Mouse (Mus musculus) heart, embryonic 10.5 days (tissue): ENCODE results near the gene Ecsit. TPM values are rescaled to one million over a fixed set of nuclear protein-coding genes. Genes with fewer than 3 reads are reported as not detected.

ENCODE experiments used
- DNase-seq: peaks from one replicate; pipeline ENCODE4 v3.0.0-alpha.2; 2017; ENCODE audit warnings: low spot score
- H3K27ac ChIP-seq: fragments of 300-500 bp; sonication (generic); 2 replicates; pipeline ENCODE4 v1.5.1; 2016; ENCODE audit warnings: mild to moderate bottlenecking
- H3K27me3 ChIP-seq: fragments of 300-500 bp; sonication (generic); 2 replicates; pipeline ENCODE4 v1.6.1; 2016; ENCODE audit warnings: mild to moderate bottlenecking; ENCODE audit not compliant: poor library complexity, insufficient read depth, severe bottlenecking
- H3K36me3 ChIP-seq: fragments of 300-500 bp; sonication (generic); 2 replicates; pipeline ENCODE4 v1.6.1; 2016; ENCODE audit warnings: mild to moderate bottlenecking, moderate library complexity
- H3K4me1 ChIP-seq: fragments of 300-500 bp; sonication (generic); 2 replicates; pipeline ENCODE4 v1.6.1; 2016; ENCODE audit warnings: mild to moderate bottlenecking
- H3K4me3 ChIP-seq: fragments of 300-500 bp; sonication (generic); 2 replicates; pipeline ENCODE4 v1.5.1; 2016; ENCODE audit warnings: mild to moderate bottlenecking, moderate library complexity
- H3K9me3 ChIP-seq: fragments of 300-500 bp; sonication (generic); 2 replicates; pipeline ENCODE4 v1.6.1; 2016; ENCODE audit warnings: mild to moderate bottlenecking, moderate library complexity
- WGBS: fragments of 180-500 bp; shearing (Covaris S2); methylation state at CpG from one replicate; pipeline ENCODE4 v1.1.7; 2016; 5-methylcytosine and 5-hydroxymethylcytosine counted together
- polyA plus RNA-seq: library from polyadenylated mRNA; unstranded; fragments of >200 nt; fragmentation: Nextera tagmentation; extraction: Ambion mirVana; gene quantifications from 2 replicates; pipeline ENCODE4 v1.2.1, GENCODE M21; 2016

Ecsit gene
- polyA plus RNA-seq, 1 experiment from 2014 or later = 58.4 TPM

DNA sequence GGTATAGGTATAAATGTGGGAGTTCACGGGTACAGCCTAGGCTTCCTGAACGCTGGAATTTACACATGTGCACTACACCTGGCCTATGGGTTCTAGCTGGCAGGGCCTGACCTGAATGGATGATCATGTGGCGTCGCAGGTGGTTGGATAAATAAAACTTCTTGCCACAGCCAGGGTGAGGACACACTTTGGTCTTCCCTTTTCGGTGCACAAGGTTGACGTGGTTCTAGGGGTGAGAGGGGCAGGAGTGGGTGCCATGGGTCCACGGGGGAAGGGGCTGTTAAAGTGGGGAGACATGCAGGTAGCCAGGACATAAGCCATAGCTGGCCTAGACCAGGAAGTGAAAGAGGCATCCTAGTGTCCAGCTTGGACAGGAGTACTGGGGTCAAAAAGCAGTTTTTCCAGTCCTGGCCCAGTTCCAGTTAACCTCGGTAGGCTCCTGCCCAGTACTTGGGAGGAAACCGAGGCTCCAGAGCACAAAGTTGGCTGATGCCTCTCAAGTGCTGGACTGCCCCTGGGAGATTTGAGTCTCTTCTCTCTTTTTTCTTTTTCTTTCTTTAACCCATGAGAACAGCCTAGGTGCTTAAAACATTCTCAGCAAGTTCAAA is 28.8 kb downstream of the Ecsit start:
- peaks cover 40% of the 10 kb centered on the region for H3K36me3 ChIP-seq
- no peak for DNase-seq
- WGBS = 72% methylated on average over 9 of the region's 9 CpGs

DNA sequence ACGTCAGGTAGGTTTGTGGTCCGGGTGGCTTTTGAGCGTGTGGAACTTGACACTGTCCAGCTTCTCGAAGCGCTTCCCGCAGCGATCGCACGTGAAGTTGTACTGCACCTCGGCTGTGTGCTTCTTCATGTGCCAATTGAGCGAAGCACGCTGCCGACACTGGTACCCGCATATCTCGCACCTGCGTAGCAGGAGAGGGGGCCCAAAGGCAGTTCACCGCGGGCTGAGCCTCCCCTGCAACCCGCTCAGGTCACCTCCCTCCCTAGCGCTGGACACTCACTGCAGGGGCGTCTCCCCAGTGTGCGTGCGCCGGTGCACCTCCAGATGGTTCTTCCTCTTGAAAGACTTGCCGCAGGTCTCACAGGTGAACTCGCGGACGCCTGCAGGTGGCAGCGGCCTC is 29.5 kb downstream of the Ecsit start:
- DNase-seq = no peak
- WGBS = 32% methylated on average over 29 of the region's 29 CpGs
- H3K4me3 ChIP-seq = no peak overlapping the region
- H3K9me3 ChIP-seq = no peaks in the 10 kb centered on the region
- H3K27me3 ChIP-seq = peaks cover 59% of the 10 kb centered on the region
- no peak overlapping the region for H3K27ac ChIP-seq
- peaks cover 34% of the 10 kb centered on the region for H3K36me3 ChIP-seq
- H3K4me1 ChIP-seq = peaks cover 23% of the 10 kb centered on the region

More for the DNA sequence above, 28.8 kb downstream of the Ecsit start:
- no peak overlapping the region for H3K27ac ChIP-seq
- H3K9me3 ChIP-seq = no peaks in the 10 kb centered on the region
- H3K4me3 ChIP-seq = no peak overlapping the region
- peaks cover 52% of the 10 kb centered on the region for H3K27me3 ChIP-seq
- peaks cover 16% of the 10 kb centered on the region for H3K4me1 ChIP-seq

GRCm38 (mm10) chr9:22054411-22055076 is 30.7 kb downstream of the Ecsit start:
- WGBS = 2% methylated on average over 32 of the region's 32 CpGs
- Histone ChIP-seq H3K4me3 (peak overlapping the region; percentile 27), H3K27ac (no peak overlapping the region), H3K36me3 (peaks cover 27% of the 10 kb centered on the region), H3K4me1 (peaks cover 35% of the 10 kb centered on the region), H3K9me3 (no peaks in the 10 kb centered on the region), H3K27me3 (peaks cover 71% of the 10 kb centered on the region)
- peak; percentile 89 for DNase-seq

- WGBS = 21% methylated on average over 6 of the region's 7 CpGs
- peaks cover 36% of the 10 kb centered on the region for H3K4me1 ChIP-seq
- H3K4me3 ChIP-seq = no peak overlapping the region
- H3K36me3 ChIP-seq = peaks cover 19% of the 10 kb centered on the region
- no peak for DNase-seq
- no peak overlapping the region for H3K27ac ChIP-seq
- H3K27me3 ChIP-seq = peaks cover 80% of the 10 kb centered on the region
- H3K9me3 ChIP-seq = no peaks in the 10 kb centered on the region
Measured at GRCm38 (mm10) chr9:22053657-22054056, 31.6 kb downstream of the Ecsit start.

- under 1% methylated on average over 28 of the region's 28 CpGs for WGBS
- Histone ChIP-seq H3K27ac (peak within 1 kb of the TSS; percentile 64; the same call in 1 of the 2 replicates), H3K4me1 (peaks cover 36% of the 10 kb centered on the region), H3K36me3 (peaks cover 2% of the 10 kb centered on the region), H3K4me3 (peak within 1 kb of the TSS; percentile 58), H3K9me3 (no peaks in the 10 kb centered on the region), H3K27me3 (peaks cover 83% of the 10 kb centered on the region)
- no peak for DNase-seq
Measured at GRCm38 (mm10) chr9:22051958-22052254, 33.3 kb downstream of the Ecsit start, which contains the start of gene Elavl3. Gene Elavl3, minus strand, starts transcription at chr9:22052023.

GRCm38 (mm10) chr9:22051161-22051957 is 33.9 kb downstream of the Ecsit start:
- H3K36me3 ChIP-seq = no peaks in the 10 kb centered on the region
- H3K9me3 ChIP-seq = no peaks in the 10 kb centered on the region
- DNase-seq = no peak
- 1% methylated on average over 67 of the region's 67 CpGs for WGBS
- H3K4me3 ChIP-seq = peak overlapping the region; percentile 58
- H3K27ac ChIP-seq = peak overlapping the region; percentile 64; the same call in 1 of the 2 replicates
- peaks cover 36% of the 10 kb centered on the region for H3K4me1 ChIP-seq
- peaks cover 79% of the 10 kb centered on the region for H3K27me3 ChIP-seq

DNA sequence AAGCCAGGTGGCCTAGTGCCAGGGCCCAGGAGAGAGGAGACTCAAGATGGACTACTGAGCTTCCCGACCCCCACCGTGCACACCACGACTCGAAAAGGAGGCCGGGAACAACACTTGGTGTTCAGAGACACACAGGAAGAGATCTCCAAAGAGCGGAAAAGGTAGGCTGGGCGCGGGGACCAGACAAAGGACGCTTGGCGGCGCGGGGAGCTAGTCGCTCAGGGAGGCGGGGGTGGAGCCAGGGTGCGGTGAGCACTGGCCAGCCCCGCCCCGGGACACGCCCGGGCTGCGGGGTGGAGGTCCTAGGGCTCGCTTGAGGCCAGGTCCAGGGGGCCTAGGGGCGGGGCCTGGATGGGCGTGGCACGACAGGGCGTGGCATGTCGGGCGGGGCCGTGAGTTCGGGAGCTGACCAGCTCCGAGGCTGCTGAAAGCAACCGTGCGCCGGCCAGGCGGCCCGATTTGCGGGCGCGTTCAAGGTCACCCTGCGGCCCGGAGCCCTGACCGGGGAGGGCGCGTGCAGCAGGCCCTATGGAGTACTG is 34.8 kb downstream of the Ecsit start:
- H3K9me3 ChIP-seq = no peaks in the 10 kb centered on the region
- WGBS = 2% methylated on average over 43 of the region's 43 CpGs
- peak overlapping the region; percentile 58 for H3K4me3 ChIP-seq
- H3K4me1 ChIP-seq = peaks cover 33% of the 10 kb centered on the region
- peaks cover 70% of the 10 kb centered on the region for H3K27me3 ChIP-seq
- peak; percentile 93 for DNase-seq
- no peaks in the 10 kb centered on the region for H3K36me3 ChIP-seq
- peak overlapping the region; percentile 64 for H3K27ac ChIP-seq

GRCm38 (mm10) chr9:22049721-22050270 is 35.4 kb downstream of the Ecsit start:
- Histone ChIP-seq H3K9me3 (no peaks in the 10 kb centered on the region), H3K4me1 (peaks cover 32% of the 10 kb centered on the region), H3K27ac (no peak overlapping the region), H3K27me3 (peaks cover 63% of the 10 kb centered on the region), H3K4me3 (0 out of 2 replicates have a peak overlapping the region, but pooled peaks have one; percentile 58), H3K36me3 (no peaks in the 10 kb centered on the region)
- DNase-seq = no peak
- 48% methylated on average over 4 of the region's 4 CpGs for WGBS

DNA sequence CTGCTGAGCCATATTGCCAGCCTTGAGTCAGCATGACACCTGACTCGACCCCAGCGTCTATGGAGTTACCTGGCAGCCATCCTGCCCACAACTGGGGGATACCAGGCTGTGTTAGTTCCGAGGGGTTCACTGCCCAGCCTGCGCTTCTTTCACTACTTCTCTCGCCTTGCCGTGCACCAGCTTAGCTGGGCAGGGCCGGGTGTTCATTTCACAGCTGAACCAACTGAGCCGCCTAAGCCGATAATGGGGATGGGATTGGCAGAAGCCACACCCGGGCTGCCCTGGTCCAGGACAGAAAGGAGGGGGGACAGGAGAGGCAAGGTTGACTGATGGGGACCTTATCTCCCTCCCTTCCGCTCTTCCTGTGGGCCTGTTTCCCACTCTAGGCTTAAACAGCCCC is 35.9 kb downstream of the Ecsit start:
- Histone ChIP-seq H3K27me3 (peaks cover 58% of the 10 kb centered on the region), H3K4me3 (no peak overlapping the region), H3K36me3 (no peaks in the 10 kb centered on the region), H3K9me3 (no peaks in the 10 kb centered on the region), H3K27ac (no peak overlapping the region), H3K4me1 (peaks cover 27% of the 10 kb centered on the region)
- DNase-seq = no peak
- WGBS = 63% methylated on average over 11 of the region's 11 CpGs

DNA sequence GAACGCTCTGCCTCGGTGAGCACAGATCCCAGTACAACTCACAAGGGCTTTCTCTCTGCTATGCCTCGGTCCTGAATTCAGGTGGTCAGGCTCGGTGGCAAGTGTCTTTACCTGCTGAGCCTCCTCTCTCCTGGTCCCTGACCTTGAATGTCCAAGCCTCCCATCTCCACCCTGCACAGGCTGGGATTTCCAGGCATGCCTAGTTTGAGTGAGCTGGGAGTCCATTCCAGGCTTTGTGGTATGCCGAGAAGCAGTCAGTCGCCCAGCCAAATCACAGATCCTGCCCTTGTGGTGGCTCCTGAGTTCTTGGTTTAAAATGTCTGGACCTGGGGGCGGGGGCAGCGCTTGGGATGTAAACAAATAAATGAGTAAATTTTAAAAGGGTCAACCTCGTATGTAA is 37.9 kb downstream of the Ecsit start:
- no peaks in the 10 kb centered on the region for H3K9me3 ChIP-seq
- no peaks in the 10 kb centered on the region for H3K36me3 ChIP-seq
- peaks cover 40% of the 10 kb centered on the region for H3K27me3 ChIP-seq
- DNase-seq = no peak
- WGBS = 58% methylated on average over 9 of the region's 9 CpGs
- peaks cover 26% of the 10 kb centered on the region for H3K4me1 ChIP-seq
- H3K27ac ChIP-seq = no peak overlapping the region
- H3K4me3 ChIP-seq = no peak overlapping the region

- Histone ChIP-seq H3K4me3 (no peak overlapping the region), H3K27me3 (no peaks in the 10 kb centered on the region; the same call in 1 of the 2 replicates), H3K27ac (no peak overlapping the region), H3K36me3 (no peaks in the 10 kb centered on the region), H3K4me1 (no peaks in the 10 kb centered on the region), H3K9me3 (no peaks in the 10 kb centered on the region)
- WGBS = 70% methylated on average over 2 of the region's 2 CpGs
- DNase-seq = no peak
Measured at GRCm38 (mm10) chr9:22041832-22042231, 43.4 kb downstream of the Ecsit start.

GRCm38 (mm10) chr9:22037826-22038225 is 47.4 kb downstream of the Ecsit start:
- no peak for DNase-seq
- 77% methylated on average over 10 of the region's 10 CpGs for WGBS
- Histone ChIP-seq H3K27me3 (no peaks in the 10 kb centered on the region), H3K4me3 (no peak overlapping the region), H3K36me3 (no peaks in the 10 kb centered on the region), H3K9me3 (no peaks in the 10 kb centered on the region), H3K27ac (no peak overlapping the region), H3K4me1 (no peaks in the 10 kb centered on the region)
